Mouse (Mus musculus) subcutaneous adipose tissue, adult 2 months (tissue): Measurements from ENCODE around the gene Casp4. TPM values are rescaled to one million over a fixed set of nuclear protein-coding genes. Genes with fewer than 3 reads are reported as not detected.

ENCODE experiments used
- polyA plus RNA-seq: library from polyadenylated mRNA; depleted of rRNA; stranded (reverse); fragments of >200 nt; gene quantifications from 2 replicates; pipeline ENCODE4 v1.2.3, GENCODE M21; 2012; ENCODE audit warnings: low replicate concordance; rRNA removed

Casp4 gene
- polyA plus RNA-seq, result 9.8 and 19.7 TPM in 2 replicates

GRCm38 (mm10) chr9:5308561-5308960 is at the start of gene Casp4:
Gene Casp4 (plus strand): TSS chr9:5308828.

GRCm38 (mm10) chr9:5298329-5299131 is 10.1 kb upstream of the Casp4 start, which contains the start of gene Casp1:
Gene Casp1 (plus strand): TSS chr9:5298517.

GRCm38 (mm10) chr9:5345291-5345898 is 36.8 kb downstream of the Casp4 start, which contains the start of gene Casp12:
Gene Casp12 (plus strand): TSS chr9:5345430.

Other genes starting within 250 kb of the Casp4 start
- gene Casp1, start 10.3 kb upstream of the Casp4 start, polyA plus RNA-seq, result 2.1 and 3.1 TPM in 2 replicates
- gene Casp12, start 36.6 kb downstream of the Casp4 start, polyA plus RNA-seq, result 6.7 and 10.2 TPM in 2 replicates